Mouse (Mus musculus): ENCODE results near the gene Sult2b1. TPM values are rescaled to one million over a fixed set of nuclear protein-coding genes. Genes with fewer than 3 reads are reported as not detected.

Gene Sult2b1
- polyA plus RNA-seq, 1 experiment from 2014 or later, result 5.5 TPM

Other genes with a start within 250 kb of the Sult2b1 start
- gene Hsd17b14, start 229.8 kb downstream of the Sult2b1 start, polyA plus RNA-seq (2014; fragmentation: Illumina TruSeq; extraction: RNeasy Lipid Tissue Mini Kit (QIAGEN cat#74804); ENCODE audit: low replicate concordance), result not detected
- 0.93 TPM for gene Bcat2, start 214.5 kb downstream of the Sult2b1 start, polyA plus RNA-seq (2014; fragmentation: Illumina TruSeq; extraction: RNeasy Lipid Tissue Mini Kit (QIAGEN cat#74804); ENCODE audit: low replicate concordance)
- not detected for gene Fgf21, start 169.2 kb downstream of the Sult2b1 start, polyA plus RNA-seq (2014; fragmentation: Illumina TruSeq; extraction: RNeasy Lipid Tissue Mini Kit (QIAGEN cat#74804); ENCODE audit: low replicate concordance)
- gene Fut1, start 167.4 kb downstream of the Sult2b1 start, polyA plus RNA-seq (2014; fragmentation: Illumina TruSeq; extraction: RNeasy Lipid Tissue Mini Kit (QIAGEN cat#74804); ENCODE audit: low replicate concordance), result not detected
- not detected for gene Izumo1, start 162.9 kb downstream of the Sult2b1 start, polyA plus RNA-seq (2014; fragmentation: Illumina TruSeq; extraction: RNeasy Lipid Tissue Mini Kit (QIAGEN cat#74804); ENCODE audit: low replicate concordance)
- not detected for gene Rasip1, start 157.2 kb downstream of the Sult2b1 start, polyA plus RNA-seq (2014; fragmentation: Illumina TruSeq; extraction: RNeasy Lipid Tissue Mini Kit (QIAGEN cat#74804); ENCODE audit: low replicate concordance)
- not detected for gene Mamstr, start 144.7 kb downstream of the Sult2b1 start, polyA plus RNA-seq (2014; fragmentation: Illumina TruSeq; extraction: RNeasy Lipid Tissue Mini Kit (QIAGEN cat#74804); ENCODE audit: low replicate concordance)
- 0.22 TPM for gene Fut2, start 118.3 kb downstream of the Sult2b1 start, polyA plus RNA-seq (2014; fragmentation: Illumina TruSeq; extraction: RNeasy Lipid Tissue Mini Kit (QIAGEN cat#74804); ENCODE audit: low replicate concordance)
- not detected for gene Ntn5, start 100.6 kb downstream of the Sult2b1 start, polyA plus RNA-seq (2014; fragmentation: Illumina TruSeq; extraction: RNeasy Lipid Tissue Mini Kit (QIAGEN cat#74804); ENCODE audit: low replicate concordance)
- not detected for gene Sec1, start 90.3 kb downstream of the Sult2b1 start, polyA plus RNA-seq (2014; fragmentation: Illumina TruSeq; extraction: RNeasy Lipid Tissue Mini Kit (QIAGEN cat#74804); ENCODE audit: low replicate concordance)
- not detected for gene Car11, start 84.8 kb downstream of the Sult2b1 start, polyA plus RNA-seq (2014; fragmentation: Illumina TruSeq; extraction: RNeasy Lipid Tissue Mini Kit (QIAGEN cat#74804); ENCODE audit: low replicate concordance)
- 3.8 TPM for gene Dbp, start 79.6 kb downstream of the Sult2b1 start, polyA plus RNA-seq (2014; fragmentation: Illumina TruSeq; extraction: RNeasy Lipid Tissue Mini Kit (QIAGEN cat#74804); ENCODE audit: low replicate concordance)
- gene Rpl18, start 69.2 kb downstream of the Sult2b1 start, polyA plus RNA-seq (2014; fragmentation: Illumina TruSeq; extraction: RNeasy Lipid Tissue Mini Kit (QIAGEN cat#74804); ENCODE audit: low replicate concordance), result 1.6 TPM
- gene Sphk2, start 66.7 kb downstream of the Sult2b1 start, polyA plus RNA-seq (2014; fragmentation: Illumina TruSeq; extraction: RNeasy Lipid Tissue Mini Kit (QIAGEN cat#74804); ENCODE audit: low replicate concordance), result 1.3 TPM
- 3.8 TPM for gene Fam83e, start 63.5 kb downstream of the Sult2b1 start, polyA plus RNA-seq (2014; fragmentation: Illumina TruSeq; extraction: RNeasy Lipid Tissue Mini Kit (QIAGEN cat#74804); ENCODE audit: low replicate concordance)
- gene Spaca4, start 58.9 kb downstream of the Sult2b1 start, polyA plus RNA-seq (2014; fragmentation: Illumina TruSeq; extraction: RNeasy Lipid Tissue Mini Kit (QIAGEN cat#74804); ENCODE audit: low replicate concordance), result not detected
- gene Lmtk3, start 931 bp downstream of the Sult2b1 start, polyA plus RNA-seq (2014; fragmentation: Illumina TruSeq; extraction: RNeasy Lipid Tissue Mini Kit (QIAGEN cat#74804); ENCODE audit: low replicate concordance), result not detected
- gene Cyth2, start 29.9 kb upstream of the Sult2b1 start, polyA plus RNA-seq (2014; fragmentation: Illumina TruSeq; extraction: RNeasy Lipid Tissue Mini Kit (QIAGEN cat#74804); ENCODE audit: low replicate concordance), result 10.0 TPM
- not detected for gene Kcnj14, start 40.1 kb upstream of the Sult2b1 start, polyA plus RNA-seq (2014; fragmentation: Illumina TruSeq; extraction: RNeasy Lipid Tissue Mini Kit (QIAGEN cat#74804); ENCODE audit: low replicate concordance)
- gene Grwd1, start 46.3 kb upstream of the Sult2b1 start, polyA plus RNA-seq (2014; fragmentation: Illumina TruSeq; extraction: RNeasy Lipid Tissue Mini Kit (QIAGEN cat#74804); ENCODE audit: low replicate concordance), result not detected
- 87.2 TPM for gene Kdelr1, start 88.1 kb upstream of the Sult2b1 start, polyA plus RNA-seq (2014; fragmentation: Illumina TruSeq; extraction: RNeasy Lipid Tissue Mini Kit (QIAGEN cat#74804); ENCODE audit: low replicate concordance)
- gene Grin2d, start 93.7 kb upstream of the Sult2b1 start, polyA plus RNA-seq (2014; fragmentation: Illumina TruSeq; extraction: RNeasy Lipid Tissue Mini Kit (QIAGEN cat#74804); ENCODE audit: low replicate concordance), result not detected
- not detected for gene Syngr4, start 112.0 kb upstream of the Sult2b1 start, polyA plus RNA-seq (2014; fragmentation: Illumina TruSeq; extraction: RNeasy Lipid Tissue Mini Kit (QIAGEN cat#74804); ENCODE audit: low replicate concordance)
- gene Tmem143, start 112.3 kb upstream of the Sult2b1 start, polyA plus RNA-seq (2014; fragmentation: Illumina TruSeq; extraction: RNeasy Lipid Tissue Mini Kit (QIAGEN cat#74804); ENCODE audit: low replicate concordance), result 0.22 TPM
- not detected for gene Emp3, start 136.7 kb upstream of the Sult2b1 start, polyA plus RNA-seq (2014; fragmentation: Illumina TruSeq; extraction: RNeasy Lipid Tissue Mini Kit (QIAGEN cat#74804); ENCODE audit: low replicate concordance)
- 2.7 TPM for gene Ccdc114, start 139.4 kb upstream of the Sult2b1 start, polyA plus RNA-seq (2014; fragmentation: Illumina TruSeq; extraction: RNeasy Lipid Tissue Mini Kit (QIAGEN cat#74804); ENCODE audit: low replicate concordance)
- gene Abcc6, start 245.6 kb upstream of the Sult2b1 start, polyA plus RNA-seq (2014; fragmentation: Illumina TruSeq; extraction: RNeasy Lipid Tissue Mini Kit (QIAGEN cat#74804); ENCODE audit: low replicate concordance), result 0.37 TPM
- gene Nomo1, start 249.0 kb upstream of the Sult2b1 start, polyA plus RNA-seq (2014; fragmentation: Illumina TruSeq; extraction: RNeasy Lipid Tissue Mini Kit (QIAGEN cat#74804); ENCODE audit: low replicate concordance), result 4.3 TPM

All from small intestine, adult 10 weeks (tissue).